Mouse (Mus musculus) ES-Bruce4 (cell line): Measurements from ENCODE around the gene Il1rl1. TPM values are rescaled to one million over a fixed set of nuclear protein-coding genes. Genes with fewer than 3 reads are reported as not detected.

ENCODE experiments used
- H3K27ac ChIP-seq: 2 replicates; pipeline ENCODE4 v1.5.1; 2012; ENCODE audit warnings: low read length, inconsistent platforms; ENCODE audit not compliant: insufficient read depth
- H3K27me3 ChIP-seq: 2 replicates; pipeline ENCODE4 v1.6.1; 2012; ENCODE audit warnings: mild to moderate bottlenecking, low read length, inconsistent platforms; ENCODE audit not compliant: control insufficient read depth, poor library complexity, insufficient read depth, severe bottlenecking
- H3K36me3 ChIP-seq: 2 replicates; pipeline ENCODE4 v1.6.1; 2012; ENCODE audit warnings: inconsistent platforms, mild to moderate bottlenecking, low read length, moderate library complexity; ENCODE audit not compliant: control insufficient read depth, poor library complexity, insufficient read depth, severe bottlenecking
- H3K4me1 ChIP-seq: one replicate; pipeline ENCODE4 v1.8.1; 2011; ENCODE audit warnings: low read length; ENCODE audit not compliant: control insufficient read depth, insufficient read depth
- H3K4me3 ChIP-seq: 2 replicates; pipeline ENCODE4 v1.5.1; 2011; ENCODE audit warnings: low read depth, mild to moderate bottlenecking, low read length
- H3K9ac ChIP-seq: 2 replicates; pipeline ENCODE4 v1.6.1; 2012; ENCODE audit warnings: low read depth, mild to moderate bottlenecking, inconsistent platforms; ENCODE audit not compliant: poor library complexity, severe bottlenecking
- H3K9me3 ChIP-seq: replicated peaks from 2 replicates; pipeline ENCODE4 v1.6.1; 2012; ENCODE audit warnings: mild to moderate bottlenecking, low read length, inconsistent platforms; ENCODE audit not compliant: control insufficient read depth, poor library complexity, insufficient read depth, severe bottlenecking
- CTCF ChIP-seq: IDR thresholded peaks from one replicate; pipeline ENCODE4 v1.8.1; 2011; ENCODE audit warnings: low read depth, low read length
- EP300 ChIP-seq: IDR thresholded peaks from 2 replicates; pipeline ENCODE4 v1.6.1; 2011; ENCODE audit warnings: low read depth, low read length; ENCODE audit not compliant: insufficient read depth
- POLR2A ChIP-seq: IDR thresholded peaks from one replicate; pipeline ENCODE4 v1.8.1; 2011; ENCODE audit warnings: low read length; ENCODE audit not compliant: insufficient read depth
- polyA plus RNA-seq: library from polyadenylated mRNA; stranded (reverse); fragments of >200 nt; gene quantifications from 2 replicates; pipeline ENCODE4 v1.2.4, GENCODE M21; 2011; ENCODE audit warnings: low read depth; ENCODE audit not compliant: missing spikeins, insufficient read depth, insufficient read length

The Il1rl1 gene
- polyA plus RNA-seq, 1 experiment: 0.18 TPM

- Histone ChIP-seq H3K27me3 (no peaks in the 10 kb centered on the region), H3K36me3 (no peaks in the 10 kb centered on the region), H3K9ac (no peak overlapping the region), H3K9me3 (no peaks in the 10 kb centered on the region), H3K4me1 (no peaks in the 10 kb centered on the region), H3K27ac (no peak overlapping the region), H3K4me3 (no peak overlapping the region)
- TF ChIP-seq POLR2A: no peak
- no peak for TF ChIP-seq EP300
- no peak for TF ChIP-seq CTCF
These were observed 15.4 kb downstream of the Il1rl1 start for GRCm38 (mm10) chr1:40444800-40445199.

- Histone ChIP-seq H3K36me3 (no peaks in the 10 kb centered on the region), H3K4me1 (no peaks in the 10 kb centered on the region), H3K9ac (no peak within 1 kb of the TSS), H3K9me3 (no peaks in the 10 kb centered on the region; the same call in 1 of the 2 replicates), H3K4me3 (no peak within 1 kb of the TSS), H3K27ac (no peak within 1 kb of the TSS), H3K27me3 (no peaks in the 10 kb centered on the region)
- TF ChIP-seq CTCF (peak; percentile 16), POLR2A (no peak)
These were observed 36.4 kb downstream of the Il1rl1 start, which contains the start of gene Il18r1 for GRCm38 (mm10) chr1:40465477-40466430. Il18r1 (plus strand) TSS chr1:40465552.

- Histone ChIP-seq H3K27me3 (no peaks in the 10 kb centered on the region), H3K36me3 (no peaks in the 10 kb centered on the region), H3K27ac (no peak overlapping the region), H3K4me3 (no peak overlapping the region), H3K9me3 (no peaks in the 10 kb centered on the region; the same call in 1 of the 2 replicates), H3K4me1 (no peaks in the 10 kb centered on the region), H3K9ac (no peak overlapping the region)
- no peak for TF ChIP-seq EP300
These were observed 37.9 kb downstream of the Il1rl1 start for GRCm38 (mm10) chr1:40467306-40467705.

- no peak overlapping the region for H3K27ac ChIP-seq
- TF ChIP-seq EP300 (no peak), POLR2A (no peak), CTCF (no peak)
- H3K36me3 ChIP-seq: no peaks in the 10 kb centered on the region
- H3K27me3 ChIP-seq: no peaks in the 10 kb centered on the region; the same call in 1 of the 2 replicates
- no peaks in the 10 kb centered on the region for H3K4me1 ChIP-seq
- no peak overlapping the region for H3K4me3 ChIP-seq
- H3K9ac ChIP-seq: no peak overlapping the region
- H3K9me3 ChIP-seq: no peaks in the 10 kb centered on the region; the same call in 1 of the 2 replicates
These were observed 39.4 kb downstream of the Il1rl1 start for GRCm38 (mm10) chr1:40468805-40469204.

- TF ChIP-seq POLR2A (no peak), CTCF (no peak), EP300 (no peak)
- Histone ChIP-seq H3K27ac (no peak overlapping the region), H3K9me3 (no peaks in the 10 kb centered on the region; the same call in 1 of the 2 replicates), H3K36me3 (no peaks in the 10 kb centered on the region), H3K9ac (no peak overlapping the region), H3K27me3 (no peaks in the 10 kb centered on the region; the same call in 1 of the 2 replicates), H3K4me1 (no peaks in the 10 kb centered on the region), H3K4me3 (no peak overlapping the region)
These were observed 40.5 kb downstream of the Il1rl1 start for GRCm38 (mm10) chr1:40469900-40470299.

GRCm38 (mm10) chr1:40472401-40472800 lies 43.0 kb downstream of the Il1rl1 start:
- Histone ChIP-seq H3K27ac (no peak overlapping the region), H3K36me3 (no peaks in the 10 kb centered on the region), H3K27me3 (no peaks in the 10 kb centered on the region; the same call in 1 of the 2 replicates), H3K4me1 (no peaks in the 10 kb centered on the region), H3K9me3 (no peaks in the 10 kb centered on the region; the same call in 1 of the 2 replicates), H3K9ac (no peak overlapping the region), H3K4me3 (no peak overlapping the region)
- TF ChIP-seq CTCF: no peak
- no peak for TF ChIP-seq EP300
- no peak for TF ChIP-seq POLR2A
